Mouse (Mus musculus) heart, embryonic 16.5 days (tissue): ENCODE results near the gene Enpp1. TPM values are rescaled to one million over a fixed set of nuclear protein-coding genes. Genes with fewer than 3 reads are reported as not detected.
A peak's percentile ranks its signal among the peaks of the same experiment; 100 is the strongest.

Experiments used
- ATAC-seq: fragments of 200-750 bp; cut with Nextera tagmentation; replicated peaks from 2 replicates; pipeline ENCODE4 v1.8.0; 2017; ENCODE audit warnings: moderate number of reproducible peaks; ENCODE audit not compliant: insufficient read depth, low FRiP score; ENCODE audit errors: extremely low read depth
- H3K27ac ChIP-seq: fragments of 300-500 bp; sonication (generic); 2 replicates; pipeline ENCODE4 v1.5.1; 2014; ENCODE audit warnings: mild to moderate bottlenecking, low read length, control low read depth, moderate library complexity
- H3K27me3 ChIP-seq: fragments of 300-500 bp; sonication (generic); 2 replicates; pipeline ENCODE4 v1.6.1; 2014; ENCODE audit warnings: low read length, mixed read lengths; ENCODE audit not compliant: control insufficient read depth, insufficient read depth
- H3K36me3 ChIP-seq: fragments of 300-500 bp; sonication (generic); 2 replicates; pipeline ENCODE4 v1.6.1; 2014; ENCODE audit not compliant: control insufficient read depth, insufficient read depth
- H3K4me1 ChIP-seq: fragments of 300-500 bp; sonication (generic); 2 replicates; pipeline ENCODE4 v1.6.1; 2014; ENCODE audit warnings: low read length, mixed read lengths; ENCODE audit not compliant: control insufficient read depth, insufficient read depth
- H3K4me2 ChIP-seq: fragments of 300-500 bp; sonication (generic); 2 replicates; pipeline ENCODE4 v1.6.1; 2014; ENCODE audit warnings: low read depth, mild to moderate bottlenecking, control low read depth, low read length
- H3K4me3 ChIP-seq: fragments of 300-500 bp; sonication (generic); 2 replicates; pipeline ENCODE4 v1.5.1; 2014; ENCODE audit warnings: mild to moderate bottlenecking, control low read depth, low read length
- H3K9ac ChIP-seq: fragments of 300-500 bp; sonication (generic); 2 replicates; pipeline ENCODE4 v1.6.1; 2014; ENCODE audit warnings: low read length, control low read depth
- H3K9me3 ChIP-seq: fragments of 300-500 bp; sonication (generic); replicated peaks from 2 replicates; pipeline ENCODE4 v1.6.1; 2016; ENCODE audit warnings: low read length; ENCODE audit not compliant: control insufficient read depth
- WGBS: fragments of 180-500 bp; shearing (Covaris S2); extraction: QIAGEN DNeasy Blood & Tissue Kit; methylation state at CpG from one replicate; pipeline ENCODE4 v1.1.7; 2014; 5-methylcytosine and 5-hydroxymethylcytosine counted together
- polyA plus RNA-seq: library from polyadenylated mRNA; unstranded; fragments of >200 nt; fragmentation: Nextera tagmentation; extraction: Ambion mirVana; gene quantifications from 2 replicates; pipeline ENCODE4 v1.2.1, GENCODE M21; 2015

Gene Enpp1
- polyA plus RNA-seq, 1 experiment from 2014 or later: 3.9 TPM

GRCm38 (mm10) chr10:24696761-24697160, 15.2 kb downstream of the Enpp1 start:
- no peaks in the 10 kb centered on the region for H3K27me3 ChIP-seq
- WGBS: 74% methylated on average over 3 of the region's 3 CpGs
- no peaks in the 10 kb centered on the region for H3K36me3 ChIP-seq
- H3K9ac ChIP-seq: no peak overlapping the region
- no peak overlapping the region for H3K4me2 ChIP-seq
- no peak for ATAC-seq
- H3K4me3 ChIP-seq: no peak overlapping the region
- no peaks in the 10 kb centered on the region for H3K4me1 ChIP-seq
- H3K9me3 ChIP-seq: no peaks in the 10 kb centered on the region
- H3K27ac ChIP-seq: no peak overlapping the region

- H3K9ac ChIP-seq: no peak overlapping the region
- no peak for ATAC-seq
- 77% methylated on average over 5 of the region's 5 CpGs for WGBS
- no peak overlapping the region for H3K4me2 ChIP-seq
- H3K4me3 ChIP-seq: no peak overlapping the region
- no peaks in the 10 kb centered on the region for H3K9me3 ChIP-seq
- H3K27me3 ChIP-seq: no peaks in the 10 kb centered on the region
- no peak overlapping the region for H3K27ac ChIP-seq
- no peaks in the 10 kb centered on the region for H3K36me3 ChIP-seq
- H3K4me1 ChIP-seq: no peaks in the 10 kb centered on the region
Observed at GRCm38 (mm10) chr10:24695786-24696185, 16.2 kb downstream of the Enpp1 start.

GRCm38 (mm10) chr10:24682518-24683104, 29.3 kb downstream of the Enpp1 start:
- no peaks in the 10 kb centered on the region for H3K4me1 ChIP-seq
- H3K9me3 ChIP-seq: 0 out of 2 replicates have a peak, but pooled peaks cover 2% of the 10 kb centered on the region
- no peak overlapping the region for H3K27ac ChIP-seq
- no peak overlapping the region for H3K4me2 ChIP-seq
- no peaks in the 10 kb centered on the region for H3K27me3 ChIP-seq
- no peaks in the 10 kb centered on the region; the same call in 1 of the 2 replicates for H3K36me3 ChIP-seq
- 72% methylated on average over 7 of the region's 7 CpGs for WGBS
- H3K4me3 ChIP-seq: no peak overlapping the region
- no peak for ATAC-seq
- H3K9ac ChIP-seq: no peak overlapping the region

- no peak for ATAC-seq
- Histone ChIP-seq H3K9ac (no peak overlapping the region), H3K36me3 (no peaks in the 10 kb centered on the region), H3K4me2 (no peak overlapping the region), H3K4me3 (no peak overlapping the region), H3K27ac (no peak overlapping the region), H3K9me3 (no peaks in the 10 kb centered on the region), H3K27me3 (no peaks in the 10 kb centered on the region), H3K4me1 (no peaks in the 10 kb centered on the region)
- WGBS: 85% methylated on average over 18 of the region's 18 CpGs
Observed at GRCm38 (mm10) chr10:24677681-24678080, 34.3 kb downstream of the Enpp1 start.

GRCm38 (mm10) chr10:24674261-24674660, 37.7 kb downstream of the Enpp1 start:
- 61% methylated on average over 6 of the region's 6 CpGs for WGBS
- H3K27me3 ChIP-seq: no peaks in the 10 kb centered on the region

GRCm38 (mm10) chr10:24672948-24673347, 39.0 kb downstream of the Enpp1 start:
- H3K4me1 ChIP-seq: no peaks in the 10 kb centered on the region
- H3K4me2 ChIP-seq: no peak overlapping the region
- no peak overlapping the region for H3K4me3 ChIP-seq
- no peaks in the 10 kb centered on the region for H3K36me3 ChIP-seq
- H3K27me3 ChIP-seq: no peaks in the 10 kb centered on the region
- H3K9ac ChIP-seq: no peak overlapping the region
- 89% methylated on average over 2 of the region's 2 CpGs for WGBS
- no peaks in the 10 kb centered on the region for H3K9me3 ChIP-seq
- H3K27ac ChIP-seq: no peak overlapping the region
- ATAC-seq: no peak

More at GRCm38 (mm10) chr10:24674261-24674660, 37.7 kb downstream of the Enpp1 start:
- Histone ChIP-seq H3K9ac (no peak overlapping the region), H3K4me2 (0 out of 2 replicates have a peak overlapping the region, but pooled peaks have one; percentile 12), H3K27ac (no peak overlapping the region), H3K4me3 (no peak overlapping the region), H3K9me3 (no peaks in the 10 kb centered on the region), H3K4me1 (no peaks in the 10 kb centered on the region), H3K36me3 (no peaks in the 10 kb centered on the region)
- ATAC-seq: no peak

- H3K4me3 ChIP-seq: no peak overlapping the region
- no peak overlapping the region for H3K27ac ChIP-seq
- H3K36me3 ChIP-seq: no peaks in the 10 kb centered on the region
- 86% methylated on average over 6 of the region's 6 CpGs for WGBS
- no peak overlapping the region for H3K9ac ChIP-seq
- no peaks in the 10 kb centered on the region for H3K27me3 ChIP-seq
- no peaks in the 10 kb centered on the region for H3K9me3 ChIP-seq
- no peak overlapping the region for H3K4me2 ChIP-seq
- no peak for ATAC-seq
- H3K4me1 ChIP-seq: no peaks in the 10 kb centered on the region
Observed at GRCm38 (mm10) chr10:24670548-24670947, 41.4 kb downstream of the Enpp1 start.

GRCm38 (mm10) chr10:24650990-24651569, 60.9 kb downstream of the Enpp1 start:
- WGBS: 90% methylated on average over 11 of the region's 11 CpGs
- ATAC-seq: no peak

GRCm38 (mm10) chr10:24647996-24648738, 63.8 kb downstream of the Enpp1 start:
- no peak; the same call in 1 of the 2 replicates for ATAC-seq
- no peaks in the 10 kb centered on the region for H3K4me1 ChIP-seq
- WGBS: 77% methylated on average over 6 of the region's 6 CpGs
- no peak overlapping the region for H3K4me3 ChIP-seq
- no peak overlapping the region for H3K27ac ChIP-seq
- H3K4me2 ChIP-seq: no peak overlapping the region
- no peak overlapping the region for H3K9ac ChIP-seq
- H3K9me3 ChIP-seq: no peaks in the 10 kb centered on the region
- H3K36me3 ChIP-seq: no peaks in the 10 kb centered on the region
- no peaks in the 10 kb centered on the region for H3K27me3 ChIP-seq

More at GRCm38 (mm10) chr10:24650990-24651569, 60.9 kb downstream of the Enpp1 start:
- H3K9ac ChIP-seq: no peak overlapping the region
- H3K27me3 ChIP-seq: no peaks in the 10 kb centered on the region
- no peak overlapping the region for H3K27ac ChIP-seq
- H3K4me2 ChIP-seq: no peak overlapping the region
- H3K9me3 ChIP-seq: no peaks in the 10 kb centered on the region
- no peak overlapping the region for H3K4me3 ChIP-seq
- no peaks in the 10 kb centered on the region for H3K4me1 ChIP-seq
- H3K36me3 ChIP-seq: no peaks in the 10 kb centered on the region
